Mouse (Mus musculus) T-helper 17 cell (primary cell): ENCODE data around the gene Hmcn2.

Source experiments
- in situ Hi-C, 2 experiments: fragments of 300-600 bp; cut with MboI, MseI; formaldehyde crosslinking; loops; 1 replicate in 1 of 2; 2 replicates in 1 of 2; pipeline ENCODE4 v1.15.1; 2025; ENCODE audit warnings: high pct_unique_total_duplicates in 2 of 2

The Hmcn2 gene

GRCm38 (mm10) chr2:31454280-31454679, 140.1 kb downstream of the Hmcn2 start:
- in situ Hi-C loops, result loop anchor here in 1 of 2 experiments (25.0 kb wide), 1 partner anchor 1058 kb away; no protein-coding TSS in a partner anchor

- in situ Hi-C loops, result loop anchor here in 1 of 2 experiments (25.0 kb wide), 1 partner anchor 1057 kb away; no protein-coding TSS in a partner anchor
Measured at GRCm38 (mm10) chr2:31455418-31455817, 141.2 kb downstream of the Hmcn2 start.

- in situ Hi-C loops, result loop anchor here in 1 of 2 experiments (25.0 kb wide), 1 partner anchor 1054 kb away; no protein-coding TSS in a partner anchor
Measured at GRCm38 (mm10) chr2:31458460-31458859, 144.2 kb downstream of the Hmcn2 start.

GRCm38 (mm10) chr2:31458989-31459936, 145.0 kb downstream of the Hmcn2 start:
- in situ Hi-C loops, result loop anchor here in 1 of 2 experiments (25.0 kb wide), 1 partner anchor 1053 kb away; no protein-coding TSS in a partner anchor

GRCm38 (mm10) chr2:31460025-31460571, 145.9 kb downstream of the Hmcn2 start:
- in situ Hi-C loops, result loop anchor here (10.0 to 25.0 kb wide), 2 partner anchors 1052 to 1145 kb away; no protein-coding TSS in a partner anchor

GRCm38 (mm10) chr2:31460920-31461319, 146.7 kb downstream of the Hmcn2 start:
- in situ Hi-C loops, result loop anchor here (10.0 to 25.0 kb wide), 2 partner anchors 1051 to 1144 kb away; no protein-coding TSS in a partner anchor

- in situ Hi-C loops, result loop anchor here (10.0 to 25.0 kb wide), 2 partner anchors 1050 to 1143 kb away; no protein-coding TSS in a partner anchor
Measured at GRCm38 (mm10) chr2:31462051-31462450, 147.8 kb downstream of the Hmcn2 start.

- in situ Hi-C loops, result loop anchor here (10.0 to 25.0 kb wide), 2 partner anchors 1049 to 1142 kb away; no protein-coding TSS in a partner anchor
Measured at GRCm38 (mm10) chr2:31463253-31463652, 149.0 kb downstream of the Hmcn2 start.

- in situ Hi-C loops, result loop anchor here (10.0 to 25.0 kb wide), 2 partner anchors 1048 to 1141 kb away; no protein-coding TSS in a partner anchor
Measured at GRCm38 (mm10) chr2:31463696-31464528, 149.7 kb downstream of the Hmcn2 start.

- in situ Hi-C loops, result loop anchor here (10.0 to 25.0 kb wide), 2 partner anchors 1048 to 1140 kb away; no protein-coding TSS in a partner anchor
Measured at GRCm38 (mm10) chr2:31464529-31464910, 150.3 kb downstream of the Hmcn2 start.

- in situ Hi-C loops, result loop anchor here (10.0 to 25.0 kb wide), 2 partner anchors 1045 to 1137 kb away; no protein-coding TSS in a partner anchor
Measured at GRCm38 (mm10) chr2:31467457-31467856, 153.2 kb downstream of the Hmcn2 start.

- in situ Hi-C loops, result loop anchor here (10.0 to 25.0 kb wide), 2 partner anchors 1043 to 1136 kb away; no protein-coding TSS in a partner anchor
Measured at GRCm38 (mm10) chr2:31468857-31469256, 154.6 kb downstream of the Hmcn2 start.

GRCm38 (mm10) chr2:31469480-31469879, 155.3 kb downstream of the Hmcn2 start:
- in situ Hi-C loops, result loop anchor here (10.0 to 25.0 kb wide), 2 partner anchors 1043 to 1135 kb away; no protein-coding TSS in a partner anchor

- in situ Hi-C loops, result loop anchor here (10.0 to 25.0 kb wide), 3 partner anchors 1042 to 1845 kb away; no protein-coding TSS in a partner anchor
Measured at GRCm38 (mm10) chr2:31469931-31470682, 155.9 kb downstream of the Hmcn2 start, which contains the start of gene Ass1. TSS of gene Ass1 (plus strand) at chr2:31470207.

- in situ Hi-C loops, result loop anchor here in 1 of 2 experiments (10.0 to 25.0 kb wide), 2 partner anchors 1041 to 1846 kb away; no protein-coding TSS in a partner anchor
Measured at GRCm38 (mm10) chr2:31470683-31471385, 156.6 kb downstream of the Hmcn2 start.

GRCm38 (mm10) chr2:31471611-31472010, 157.4 kb downstream of the Hmcn2 start:
- in situ Hi-C loops, result loop anchor here in 1 of 2 experiments (10.0 to 25.0 kb wide), 2 partner anchors 1041 to 1847 kb away; no protein-coding TSS in a partner anchor

GRCm38 (mm10) chr2:31472406-31473065, 158.3 kb downstream of the Hmcn2 start:
- in situ Hi-C loops, result loop anchor here in 1 of 2 experiments (10.0 to 25.0 kb wide), 2 partner anchors 1040 to 1848 kb away; no protein-coding TSS in a partner anchor

GRCm38 (mm10) chr2:31473941-31474340, 159.7 kb downstream of the Hmcn2 start:
- in situ Hi-C loops, result loop anchor here in 1 of 2 experiments (10.0 to 25.0 kb wide), 2 partner anchors 1038 to 1849 kb away; no protein-coding TSS in a partner anchor
